Mouse (Mus musculus): ENCODE results near the gene Xpo1.

DNA sequence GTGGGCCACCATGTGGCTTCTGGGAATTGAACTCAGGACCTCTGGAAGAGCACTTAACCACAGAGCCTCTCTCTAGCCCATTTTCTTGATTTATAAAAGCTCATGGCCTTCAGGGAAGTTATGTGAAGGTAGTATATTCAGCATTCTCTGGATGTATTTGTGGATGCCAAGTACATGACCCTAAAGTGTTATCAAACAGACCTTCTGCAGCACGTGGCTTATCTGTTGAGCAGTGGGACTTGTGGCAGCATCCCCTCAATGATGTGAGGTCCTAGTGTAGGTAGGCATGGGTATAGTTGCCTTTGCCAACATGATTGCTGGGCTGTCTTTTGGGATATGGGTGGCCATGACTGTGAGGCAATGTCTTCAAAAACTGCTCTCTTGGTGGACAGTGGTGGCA is 57.7 kb downstream of the Xpo1 start:
- TF ChIP-seq EP300 (IDR thresholded peaks at IDR 0.05; ENCODE audit: low read depth) (peak; percentile 67), CTCF (IDR thresholded peaks at IDR 0.05; ENCODE audit: low read depth) (no peak)

Measured in liver, embryonic 14.5 days (tissue).